Mouse (Mus musculus) activated CD4-positive, CD25-positive, alpha-beta regulatory T cell, adult 4 months (primary cell): ENCODE measurements around the gene Adm. TPM values are rescaled to one million over a fixed set of nuclear protein-coding genes. Genes with fewer than 3 reads are reported as not detected.

Experiments
- ATAC-seq: one replicate; pipeline ENCODE4 v1.8.0; 2017
- polyA plus RNA-seq, 2 experiments: library from polyadenylated mRNA; unstranded; fragments of 100-300 nt; shearing (Covaris generic); gene quantifications; one replicate each; pipeline ENCODE4 v1.2.1; 2017

Adm gene
- polyA plus RNA-seq, 2 experiments from 2014 or later = not detected

DNA sequence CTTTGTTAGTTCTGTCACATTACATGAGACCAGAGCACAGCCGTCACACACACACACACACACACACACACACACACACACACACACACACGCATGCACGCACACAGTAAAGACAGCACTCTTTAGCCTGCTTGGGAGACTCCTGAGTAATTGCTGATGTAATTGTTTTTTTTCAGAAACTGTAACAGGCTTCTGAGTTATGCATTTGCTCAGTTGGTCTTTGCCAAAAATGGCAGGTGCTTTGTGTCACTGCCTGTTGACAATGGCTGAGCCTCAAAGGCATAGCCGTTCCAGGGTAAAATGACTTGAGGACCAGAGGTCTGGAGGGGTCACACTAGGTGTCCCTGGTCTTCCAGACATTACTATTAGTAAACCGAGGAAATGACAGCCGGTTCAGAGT lies 40.8 kb downstream of the Adm start:
- no peak for ATAC-seq

DNA sequence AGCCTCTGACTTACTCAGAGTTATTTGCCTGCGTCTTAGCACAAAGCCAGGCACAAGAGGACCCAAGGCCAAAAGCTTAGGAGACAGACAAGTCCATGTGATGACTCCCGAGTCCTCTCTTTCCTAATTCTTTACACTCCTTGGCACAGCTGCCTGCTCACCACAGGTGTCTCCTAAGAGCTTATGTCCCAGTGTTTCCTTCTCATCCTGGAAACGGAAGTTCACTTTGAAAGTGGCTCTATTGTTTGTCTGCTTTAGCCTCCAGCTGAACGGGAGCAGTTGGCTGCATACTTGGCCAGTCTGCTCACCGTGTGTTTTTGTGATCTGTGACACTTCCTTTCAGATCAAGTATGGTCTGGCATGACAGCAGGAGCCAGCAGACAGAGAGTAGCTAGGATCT lies 41.3 kb downstream of the Adm start:
- ATAC-seq = no peak

DNA sequence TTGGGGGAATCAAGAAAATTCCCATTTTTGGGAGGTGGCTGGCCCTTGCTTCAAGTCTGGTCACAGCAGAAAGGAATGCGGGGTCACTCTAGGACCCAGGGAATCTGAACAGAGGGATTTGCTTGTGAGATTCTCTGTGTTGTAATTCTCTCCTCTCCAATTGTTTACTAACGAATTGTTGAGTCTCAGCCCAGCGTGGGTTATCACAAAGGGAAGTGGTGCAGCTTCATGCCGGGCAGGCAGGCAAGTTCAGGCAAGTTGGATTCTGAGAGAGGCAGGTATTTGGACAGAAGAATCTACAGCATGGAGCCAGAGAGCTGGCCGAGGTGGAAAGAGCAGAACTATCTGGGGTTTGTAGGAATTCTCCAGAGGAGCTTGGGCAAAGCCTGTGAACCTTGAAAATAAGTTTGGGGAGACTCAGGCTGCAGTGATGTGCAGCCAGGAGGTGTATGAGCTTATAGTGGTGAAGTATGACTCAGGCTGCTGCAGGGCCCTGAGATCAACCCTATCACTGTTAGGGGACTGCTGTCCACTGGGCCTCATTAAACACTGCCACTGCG lies 43.7 kb downstream of the Adm start:
- no peak for ATAC-seq

Other genes starting within 250 kb of the Adm start
- 1 to 10 TPM in 1 of 2 experiments, under 1 TPM in 1; 0.84 to 2.3 TPM for gene Sbf2, start 12.7 kb upstream of the Adm start, polyA plus RNA-seq
- gene Ampd3, start 140.5 kb downstream of the Adm start, polyA plus RNA-seq = 1 to 10 TPM; 3.7 to 3.9 TPM
- 10 to 100 TPM; 14.8 to 17.6 TPM for gene Rnf141, start 216.8 kb downstream of the Adm start, polyA plus RNA-seq
- not detected for gene Lyve1, start 235.6 kb downstream of the Adm start, polyA plus RNA-seq